Mouse (Mus musculus) hindbrain, embryonic 16.5 days (tissue): ENCODE results near the gene Nkain4. TPM values are rescaled to one million over a fixed set of nuclear protein-coding genes. Genes with fewer than 3 reads are reported as not detected.

Experiments
- microRNA-seq: library from miRNA; unstranded; fragments of <30 nt; microRNA quantifications from one replicate; pipeline ENCODE4, GENCODE M21; 2017
- polyA plus RNA-seq: library from polyadenylated mRNA; unstranded; fragments of >200 nt; fragmentation: Nextera tagmentation; extraction: Ambion mirVana; gene quantifications from 2 replicates; pipeline ENCODE4 v1.2.1, GENCODE M21; 2015

The Nkain4 gene
- polyA plus RNA-seq, 1 experiment from 2014 or later, result 106 TPM

Small RNA genes within 50 kb of the gene (microRNA-seq; reads per million reads assigned to microRNA genes)
- not detected for gene Mir124a-3

Other genes starting within 250 kb of the Nkain4 start
- 20.7 and 21.7 TPM in 2 replicates for gene Dido1, start 244.7 kb downstream of the Nkain4 start, polyA plus RNA-seq
- gene Gid8, start 244.6 kb downstream of the Nkain4 start, polyA plus RNA-seq, result 52.8 and 58.9 TPM in 2 replicates
- 0.19 and 0.42 TPM in 2 replicates for gene Slc17a9, start 229.4 kb downstream of the Nkain4 start, polyA plus RNA-seq
- 0.36 and 0.69 TPM in 2 replicates for gene Bhlhe23, start 177.8 kb downstream of the Nkain4 start, polyA plus RNA-seq
- 12.0 and 33.7 TPM in 2 replicates for gene Ythdf1, start 33.8 kb downstream of the Nkain4 start, polyA plus RNA-seq
- gene Birc7, start 25.7 kb downstream of the Nkain4 start, polyA plus RNA-seq, result 0.13 and 0.26 TPM in 2 replicates
- gene Arfgap1, start 12.5 kb upstream of the Nkain4 start, polyA plus RNA-seq, result 121 and 123 TPM in 2 replicates
- 0.04 and 0.27 TPM in 2 replicates for gene Col20a1, start 31.8 kb upstream of the Nkain4 start, polyA plus RNA-seq
- 40.4 and 43.8 TPM in 2 replicates for gene Chrna4, start 88.8 kb upstream of the Nkain4 start, polyA plus RNA-seq
- gene Kcnq2, start 180.6 kb upstream of the Nkain4 start, polyA plus RNA-seq, result 41.4 and 47.3 TPM in 2 replicates
- 5.4 and 9.7 TPM in 2 replicates for gene Eef1a2, start 202.3 kb upstream of the Nkain4 start, polyA plus RNA-seq
- gene Ppdpf, start 232.5 kb upstream of the Nkain4 start, polyA plus RNA-seq, result 380 and 389 TPM in 2 replicates
- not detected in 2 replicates for gene Ptk6, start 248.1 kb upstream of the Nkain4 start, polyA plus RNA-seq